Mouse (Mus musculus): ENCODE measurements at regions not wholly inside any gene's neighbourhood (a gene's known extent, or its start where the extent isn't known, plus 50 kb on each side); places are given as distances from the start of the nearest gene placed in this dataset.
"Not testable (repeated sequence)": the region's sequence is repeated elsewhere in the genome, so short reads cannot be mapped to it uniquely, and the experiment has no call there.

DNA sequence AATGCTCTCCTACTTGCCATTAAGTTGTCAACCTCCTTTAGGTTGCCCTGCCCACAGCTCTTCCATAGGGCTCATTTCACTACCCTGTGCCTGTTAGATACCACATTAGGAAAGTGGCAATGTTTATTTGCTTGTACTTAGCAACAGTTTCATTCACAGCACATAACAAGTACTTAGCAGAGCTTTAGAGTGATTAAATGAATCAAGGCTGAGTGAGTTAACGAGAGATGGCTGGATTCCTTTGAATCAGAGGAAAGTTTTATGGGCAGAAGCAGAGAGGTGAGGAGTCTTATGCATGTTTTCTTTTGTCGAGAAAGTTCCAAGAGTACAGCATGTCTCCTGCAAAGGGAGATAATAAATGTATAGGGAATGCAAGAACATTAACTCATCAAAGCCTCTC is 60.5 kb downstream of the Ptgs2 start:
- no peak for ATAC-seq (ENCODE audit: insufficient read depth)
- H3K4me3 ChIP-seq (replicated peaks) = no peak overlapping the region
- H3K27me3 ChIP-seq = no peaks in the 10 kb centered on the region
- no peak overlapping the region for H3K9ac ChIP-seq
- H3K27ac ChIP-seq (replicated peaks) = no peak overlapping the region
- H3K9me3 ChIP-seq (replicated peaks) = no peaks in the 10 kb centered on the region
- no peaks in the 10 kb centered on the region for H3K36me3 ChIP-seq (replicated peaks)
- H3K4me2 ChIP-seq = no peak overlapping the region
- WGBS (ENCODE audit: insufficient replicate concordance) = 51% methylated on average over 2 of the region's 2 CpGs
- H3K4me1 ChIP-seq (replicated peaks) = peaks cover 1% of the 10 kb centered on the region; the same call in 1 of the 2 replicates

DNA sequence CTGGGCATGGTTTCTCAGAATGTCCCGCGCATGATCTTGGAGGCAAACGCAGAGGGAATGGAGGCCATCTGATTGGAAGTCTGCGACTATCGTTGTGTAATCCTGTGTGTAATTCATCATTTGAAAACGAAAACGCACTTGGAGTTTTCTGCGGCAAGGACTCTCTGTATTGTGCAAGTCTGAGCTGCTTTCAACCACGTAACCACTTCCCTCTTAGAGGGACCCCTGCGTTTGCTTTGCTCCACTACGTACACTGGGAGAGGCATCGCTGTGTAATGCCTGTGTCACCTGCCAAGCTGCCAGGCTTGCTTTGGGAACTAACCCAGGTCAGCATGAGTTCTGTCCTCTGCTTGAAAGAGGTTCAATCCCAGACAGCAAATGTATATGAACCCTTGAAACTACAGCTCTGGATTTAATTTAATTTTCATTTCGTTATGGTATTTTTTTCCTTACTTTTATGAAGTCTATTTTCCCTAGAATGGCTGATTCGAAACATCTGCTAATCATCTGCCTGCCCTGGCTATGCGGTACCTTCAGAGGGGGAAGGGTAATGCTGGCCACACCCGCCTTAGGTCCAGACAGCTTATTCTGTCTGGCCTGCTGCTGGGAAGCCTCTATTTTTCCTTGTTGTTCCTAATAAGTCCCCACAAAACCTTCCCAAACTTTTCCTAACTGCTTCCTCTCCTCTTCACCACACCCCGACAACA is 65.2 kb downstream of the Ptgs2 start:
- Histone ChIP-seq H3K27ac (replicated peaks) (peak overlapping the region; percentile 38; the same call in 1 of the 2 replicates), H3K36me3 (replicated peaks) (no peaks in the 10 kb centered on the region), H3K9me3 (replicated peaks) (no peaks in the 10 kb centered on the region), H3K9ac (no peak overlapping the region), H3K27me3 (no peaks in the 10 kb centered on the region), H3K4me2 (peak overlapping the region; percentile 41), H3K4me1 (replicated peaks) (peaks cover 6% of the 10 kb centered on the region; the same call in 1 of the 2 replicates), H3K4me3 (replicated peaks) (0 out of 2 replicates have a peak overlapping the region, but pooled peaks have one; percentile 14)
- WGBS (ENCODE audit: insufficient replicate concordance) = 17% methylated on average over 17 of the region's 17 CpGs
- ATAC-seq (ENCODE audit: insufficient read depth) = peak; percentile 75

DNA sequence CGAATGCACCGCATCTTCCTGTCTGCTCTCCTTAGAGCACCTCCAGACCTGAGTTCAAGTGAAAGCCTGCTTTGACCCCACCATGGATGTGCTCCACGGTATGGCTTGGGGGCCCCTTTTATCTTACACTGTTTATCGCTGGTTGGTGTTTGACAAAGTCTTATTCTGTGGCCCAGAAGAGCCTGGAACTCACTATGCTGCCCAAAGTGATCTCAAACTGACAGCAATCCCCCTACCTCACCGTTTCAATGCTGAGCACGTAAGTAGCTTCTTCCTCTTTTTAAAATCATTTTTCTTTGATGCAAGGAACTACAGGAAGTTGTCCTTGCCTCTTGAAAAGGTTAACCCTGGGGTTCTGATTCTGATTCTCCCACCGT is 65.8 kb downstream of the Ptgs2 start:
- Histone ChIP-seq H3K4me2 (peak overlapping the region; percentile 41), H3K27me3 (no peaks in the 10 kb centered on the region), H3K36me3 (replicated peaks) (no peaks in the 10 kb centered on the region), H3K9ac (no peak overlapping the region), H3K9me3 (replicated peaks) (no peaks in the 10 kb centered on the region), H3K4me1 (replicated peaks) (peaks cover 6% of the 10 kb centered on the region; the same call in 1 of the 2 replicates), H3K27ac (replicated peaks) (peak overlapping the region; percentile 38; the same call in 1 of the 2 replicates), H3K4me3 (replicated peaks) (no peak overlapping the region)
- 27% methylated on average over 7 of the region's 7 CpGs for WGBS (ENCODE audit: insufficient replicate concordance)
- peak; percentile 27; the same call in 1 of the 2 replicates for ATAC-seq (ENCODE audit: insufficient read depth)

- ATAC-seq (ENCODE audit: insufficient read depth) = peak; percentile 40
- Histone ChIP-seq H3K9ac (no peak overlapping the region), H3K27ac (replicated peaks) (no peak overlapping the region), H3K4me3 (replicated peaks) (no peak overlapping the region), H3K36me3 (replicated peaks) (no peaks in the 10 kb centered on the region), H3K4me2 (no peak overlapping the region), H3K27me3 (no peaks in the 10 kb centered on the region), H3K4me1 (replicated peaks) (peaks cover 6% of the 10 kb centered on the region; the same call in 1 of the 2 replicates), H3K9me3 (replicated peaks) (no peaks in the 10 kb centered on the region)
Measured at GRCm38 (mm10) chr1:150167172-150167571, 67.3 kb downstream of the Ptgs2 start.

DNA sequence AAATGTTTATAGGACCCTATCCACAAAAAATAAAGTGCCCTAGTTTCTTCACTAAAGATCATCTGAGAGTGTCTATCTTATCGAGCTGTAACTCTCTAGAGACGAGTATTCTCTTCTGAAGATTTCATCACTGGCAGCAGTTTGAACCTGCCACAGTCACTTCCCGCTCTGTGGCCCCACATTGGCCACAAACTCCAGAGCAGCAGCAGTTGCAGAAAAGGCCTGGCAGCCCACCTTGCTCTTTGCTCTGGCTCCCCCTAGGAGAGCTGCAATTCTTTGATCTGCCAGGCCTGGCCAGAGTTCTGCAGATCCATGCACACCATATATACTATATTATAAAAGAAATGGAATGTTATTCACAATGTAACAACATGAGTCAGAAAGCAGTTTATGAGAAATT is 74.4 kb downstream of the Ptgs2 start:
- H3K4me3 ChIP-seq (replicated peaks) = no peak overlapping the region
- no peaks in the 10 kb centered on the region for H3K27me3 ChIP-seq
- H3K36me3 ChIP-seq (replicated peaks) = no peaks in the 10 kb centered on the region
- H3K4me2 ChIP-seq = no peak overlapping the region
- ATAC-seq (ENCODE audit: insufficient read depth) = no peak
- H3K4me1 ChIP-seq (replicated peaks) = no peaks in the 10 kb centered on the region
- WGBS (ENCODE audit: insufficient replicate concordance) = 29% methylated on average over 3 of the region's 3 CpGs
- no peak overlapping the region for H3K9ac ChIP-seq
- H3K27ac ChIP-seq (replicated peaks) = no peak overlapping the region
- H3K9me3 ChIP-seq (replicated peaks) = no peaks in the 10 kb centered on the region

DNA sequence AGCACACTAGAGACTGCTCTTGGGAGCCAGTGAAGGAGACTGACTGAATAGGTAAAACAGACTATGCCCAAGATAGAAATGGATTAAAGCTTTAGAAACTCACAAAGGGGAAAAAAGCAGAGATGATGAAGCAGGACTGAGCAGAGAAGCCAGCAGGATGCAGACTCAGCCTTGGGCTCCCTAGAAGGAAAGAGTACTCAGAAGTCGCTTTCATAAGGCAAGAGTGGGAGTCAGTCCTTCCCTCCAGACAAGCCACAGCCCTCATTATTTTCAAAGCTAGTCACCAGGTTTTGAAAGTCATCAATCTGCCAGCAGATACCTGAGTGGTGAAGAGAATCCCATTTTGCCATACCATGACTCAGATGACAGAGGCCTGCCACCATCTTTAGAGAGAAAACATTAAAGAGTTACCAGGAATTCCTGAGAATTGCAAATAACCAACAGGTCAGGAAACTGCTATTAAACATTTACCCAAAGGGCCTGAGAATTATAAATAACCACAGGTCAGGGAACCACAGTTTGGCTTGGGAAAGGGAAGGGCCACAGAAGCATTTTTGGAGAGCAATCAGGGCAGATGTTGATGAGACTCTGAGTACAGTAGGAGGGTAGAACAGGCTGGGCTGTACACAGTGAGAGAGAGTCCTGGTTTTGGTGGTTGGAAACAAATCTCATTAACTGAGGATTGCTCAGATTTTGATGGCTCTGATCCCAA is 77.4 kb downstream of the Ptgs2 start:
- Histone ChIP-seq H3K4me2 (no peak overlapping the region), H3K27me3 (no peaks in the 10 kb centered on the region), H3K4me3 (replicated peaks) (no peak overlapping the region), H3K9ac (no peak overlapping the region), H3K36me3 (replicated peaks) (no peaks in the 10 kb centered on the region), H3K27ac (replicated peaks) (no peak overlapping the region), H3K4me1 (replicated peaks) (no peaks in the 10 kb centered on the region), H3K9me3 (replicated peaks) (no peaks in the 10 kb centered on the region)
- no peak for ATAC-seq (ENCODE audit: insufficient read depth)
- WGBS (ENCODE audit: insufficient replicate concordance) = 64% methylated on average over 1 of the region's 1 CpGs

GRCm38 (mm10) chr1:150202022-150202421 is 102.2 kb downstream of the Ptgs2 start:
- Histone ChIP-seq H3K4me3 (replicated peaks) (no peak overlapping the region), H3K27me3 (no peaks in the 10 kb centered on the region), H3K36me3 (replicated peaks) (no peaks in the 10 kb centered on the region), H3K4me1 (replicated peaks) (no peaks in the 10 kb centered on the region), H3K27ac (replicated peaks) (no peak overlapping the region), H3K4me2 (no peak overlapping the region), H3K9ac (no peak overlapping the region), H3K9me3 (replicated peaks) (no peaks in the 10 kb centered on the region)
- WGBS (ENCODE audit: insufficient replicate concordance) = 57% methylated on average over 2 of the region's 2 CpGs
- no peak for ATAC-seq (ENCODE audit: insufficient read depth)

DNA sequence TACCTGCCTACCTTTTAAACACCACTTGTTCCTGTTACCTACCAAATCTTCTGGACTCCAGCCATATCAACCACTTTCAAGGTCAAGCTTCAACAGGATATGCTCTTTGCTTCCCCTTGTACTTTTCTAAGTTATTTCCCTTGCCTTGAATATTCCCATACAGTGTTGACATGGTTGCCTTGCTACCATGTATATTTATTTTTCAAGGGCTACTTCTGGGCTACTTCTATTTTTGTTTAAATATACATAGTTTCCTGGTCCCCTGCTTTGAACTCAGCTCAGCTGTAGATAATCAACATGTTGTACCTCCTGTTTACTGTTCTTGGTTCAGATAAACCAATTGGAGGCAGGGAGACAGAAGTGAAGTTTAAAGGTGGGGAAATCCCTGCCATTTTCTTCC is 106.8 kb upstream of the Pdc start:
- no peaks in the 10 kb centered on the region for H3K4me1 ChIP-seq (replicated peaks)
- H3K27ac ChIP-seq (replicated peaks) = no peak overlapping the region
- no peaks in the 10 kb centered on the region for H3K27me3 ChIP-seq
- no peaks in the 10 kb centered on the region for H3K36me3 ChIP-seq (replicated peaks)
- H3K4me3 ChIP-seq (replicated peaks) = no peak overlapping the region
- no peak overlapping the region for H3K9ac ChIP-seq
- no peaks in the 10 kb centered on the region for H3K9me3 ChIP-seq (replicated peaks)
- H3K4me2 ChIP-seq = no peak overlapping the region
- no peak for ATAC-seq (ENCODE audit: insufficient read depth)

DNA sequence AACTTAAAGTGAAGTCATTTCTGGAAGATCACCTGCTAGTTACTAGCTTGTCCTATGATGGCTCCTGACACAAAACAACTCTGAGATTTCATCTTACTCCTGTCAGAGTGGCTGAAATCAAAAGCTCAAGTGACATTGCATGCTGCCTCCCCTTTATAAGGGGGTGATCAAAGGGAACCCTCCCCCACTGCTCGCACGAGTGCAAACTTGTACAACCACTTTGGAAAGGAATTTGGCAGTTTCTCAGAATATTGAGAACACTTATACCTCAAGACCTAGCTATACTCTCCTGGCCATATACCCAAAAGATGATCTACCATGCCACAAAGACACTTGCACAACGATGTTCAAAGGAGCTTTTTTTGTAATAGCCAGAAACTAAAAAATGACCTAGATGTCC is 102.5 kb upstream of the Pdc start:
- no peaks in the 10 kb centered on the region for H3K36me3 ChIP-seq (replicated peaks)
- H3K4me2 ChIP-seq = no peak overlapping the region
- no peak overlapping the region for H3K4me3 ChIP-seq (replicated peaks)
- WGBS (ENCODE audit: insufficient replicate concordance) = 77% methylated on average over 3 of the region's 3 CpGs
- ATAC-seq (ENCODE audit: insufficient read depth) = no peak
- H3K9me3 ChIP-seq (replicated peaks) = no peaks in the 10 kb centered on the region
- H3K27me3 ChIP-seq = no peaks in the 10 kb centered on the region
- H3K4me1 ChIP-seq (replicated peaks) = no peaks in the 10 kb centered on the region
- no peak overlapping the region for H3K9ac ChIP-seq
- no peak overlapping the region for H3K27ac ChIP-seq (replicated peaks)

DNA sequence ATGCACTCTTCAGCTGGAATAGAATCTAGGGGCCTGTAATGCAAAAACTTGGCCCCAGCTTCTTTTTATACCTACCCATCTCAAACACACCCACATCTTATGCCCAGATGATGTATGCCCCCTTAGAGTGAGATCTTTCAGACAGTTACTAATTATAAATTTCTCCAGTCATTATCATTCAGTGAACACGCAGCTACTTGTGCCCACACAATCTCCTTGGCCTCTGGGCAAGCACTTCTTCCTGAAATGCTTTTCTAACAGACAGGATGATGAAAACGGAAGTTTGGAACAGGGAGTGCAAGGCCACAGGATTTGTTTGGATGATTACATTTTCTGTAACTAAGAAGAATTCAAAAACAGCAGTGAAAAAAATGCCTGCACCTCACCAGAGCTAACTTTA is 100.4 kb upstream of the Pdc start:
- ATAC-seq (ENCODE audit: insufficient read depth) = no peak
- H3K4me3 ChIP-seq (replicated peaks) = no peak overlapping the region
- no peak overlapping the region for H3K9ac ChIP-seq
- H3K27ac ChIP-seq (replicated peaks) = no peak overlapping the region
- H3K36me3 ChIP-seq (replicated peaks) = no peaks in the 10 kb centered on the region
- no peaks in the 10 kb centered on the region for H3K9me3 ChIP-seq (replicated peaks)
- 31% methylated on average over 2 of the region's 2 CpGs for WGBS (ENCODE audit: insufficient replicate concordance)
- no peaks in the 10 kb centered on the region for H3K4me1 ChIP-seq (replicated peaks)
- H3K4me2 ChIP-seq = no peak overlapping the region
- no peaks in the 10 kb centered on the region for H3K27me3 ChIP-seq

DNA sequence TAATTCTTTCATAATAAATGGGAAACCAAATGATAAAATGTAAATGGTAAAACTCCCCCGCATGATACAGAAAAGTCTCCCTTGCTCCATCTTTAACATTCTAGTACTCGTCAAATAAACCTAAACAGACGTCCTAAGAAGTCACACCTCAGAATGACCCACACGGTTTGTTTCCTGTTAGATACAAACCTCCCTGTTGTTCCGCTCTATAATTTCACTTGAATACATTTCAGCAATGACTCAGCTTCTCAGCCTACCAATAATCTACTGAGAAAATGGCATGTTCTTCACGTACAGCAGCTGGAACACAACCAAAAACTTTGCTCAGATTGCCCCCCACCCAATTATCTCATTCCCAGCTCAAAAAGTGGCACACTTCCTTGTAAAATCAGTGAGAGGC is 93.7 kb upstream of the Pdc start:
- Histone ChIP-seq H3K27me3 (no peaks in the 10 kb centered on the region), H3K27ac (replicated peaks) (no peak overlapping the region), H3K4me3 (replicated peaks) (no peak overlapping the region), H3K9me3 (replicated peaks) (no peaks in the 10 kb centered on the region), H3K4me1 (replicated peaks) (no peaks in the 10 kb centered on the region), H3K9ac (no peak overlapping the region), H3K4me2 (no peak overlapping the region), H3K36me3 (replicated peaks) (no peaks in the 10 kb centered on the region)
- 52% methylated on average over 6 of the region's 6 CpGs for WGBS (ENCODE audit: insufficient replicate concordance)
- ATAC-seq (ENCODE audit: insufficient read depth) = no peak

GRCm38 (mm10) chr1:150239504-150239903 is 79.7 kb upstream of the Pdc start:
- H3K4me2 ChIP-seq; H3K36me3 ChIP-seq (replicated peaks); H3K4me3 ChIP-seq (replicated peaks); H3K4me1 ChIP-seq (replicated peaks); H3K9ac ChIP-seq; H3K27ac ChIP-seq (replicated peaks); H3K9me3 ChIP-seq (replicated peaks); H3K27me3 ChIP-seq; ATAC-seq (ENCODE audit: insufficient read depth): not testable (repeated sequence)
- 68% methylated on average over 1 of the region's 1 CpGs for WGBS (ENCODE audit: insufficient replicate concordance)
